Mouse (Mus musculus): ENCODE measurements around the gene H1f0. TPM values are rescaled to one million over a fixed set of nuclear protein-coding genes. Genes with fewer than 3 reads are reported as not detected.
A peak's percentile ranks its signal among the peaks of the same experiment; 100 is the strongest.

Gene H1f0
- polyA plus RNA-seq, 1 experiment from 2014 or later = 513 TPM

DNA sequence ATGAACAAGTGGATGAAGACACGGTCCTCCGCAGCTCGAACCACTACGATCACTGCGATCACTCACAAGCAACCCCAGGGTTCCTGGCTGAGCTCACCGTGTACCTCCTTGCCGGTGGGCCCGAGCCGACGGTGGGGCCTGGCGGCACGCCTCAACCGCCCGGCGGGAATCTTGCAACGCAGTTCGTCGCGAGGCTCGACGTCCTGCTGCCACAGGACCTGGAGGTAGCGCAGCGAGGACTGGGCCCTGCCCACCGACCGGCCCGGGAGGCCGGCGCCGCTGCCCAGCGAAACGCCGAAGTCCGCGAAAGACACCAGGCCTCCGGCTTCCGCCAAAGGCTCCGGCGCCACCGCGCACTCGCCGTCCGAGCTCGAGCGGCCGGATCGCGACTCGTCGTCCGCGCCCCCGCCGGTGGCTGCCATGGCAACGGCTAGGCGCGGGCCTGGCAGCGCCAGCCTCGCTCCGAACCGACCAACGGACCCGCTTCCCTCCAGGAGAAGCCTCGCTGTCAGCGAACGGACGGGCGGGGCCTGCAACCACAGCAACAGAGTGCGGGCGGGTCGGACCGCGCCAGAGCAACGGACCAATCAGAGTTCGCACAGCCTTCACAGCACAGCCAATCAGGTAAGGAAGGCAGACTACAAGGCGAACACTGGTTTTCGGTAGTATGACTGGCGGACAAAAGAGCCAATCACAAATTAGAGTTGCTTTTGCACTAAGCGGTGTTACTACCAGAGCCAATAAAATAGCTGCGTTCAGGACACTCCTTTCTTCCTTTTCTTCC, 34.3 kb downstream of the H1f0 start, which contains the start of gene Ankrd54:
Ankrd54 (minus strand) TSS at position 518 of the 784 bp plus-strand sequence.
- under 1% methylated on average over 80 of the region's 80 CpGs for whole genome bisulfite sequencing
- H3K4me2 ChIP-seq = peak within 1 kb of the TSS; percentile 67
- H3K27ac ChIP-seq = peak within 1 kb of the TSS; percentile 81
- peak within 1 kb of the TSS; percentile 81 for H3K4me3 ChIP-seq (replicated peaks)
- ATAC-seq (replicated peaks; ENCODE audit: low FRiP score) = peak; percentile 99
- H3K9ac ChIP-seq = peak within 1 kb of the TSS; percentile 86
- peaks cover 36% of the 10 kb centered on the region for H3K36me3 ChIP-seq
- no peaks in the 10 kb centered on the region for H3K27me3 ChIP-seq
- H3K9me3 ChIP-seq (replicated peaks) = no peaks in the 10 kb centered on the region
- peaks cover 39% of the 10 kb centered on the region for H3K4me1 ChIP-seq

DNA sequence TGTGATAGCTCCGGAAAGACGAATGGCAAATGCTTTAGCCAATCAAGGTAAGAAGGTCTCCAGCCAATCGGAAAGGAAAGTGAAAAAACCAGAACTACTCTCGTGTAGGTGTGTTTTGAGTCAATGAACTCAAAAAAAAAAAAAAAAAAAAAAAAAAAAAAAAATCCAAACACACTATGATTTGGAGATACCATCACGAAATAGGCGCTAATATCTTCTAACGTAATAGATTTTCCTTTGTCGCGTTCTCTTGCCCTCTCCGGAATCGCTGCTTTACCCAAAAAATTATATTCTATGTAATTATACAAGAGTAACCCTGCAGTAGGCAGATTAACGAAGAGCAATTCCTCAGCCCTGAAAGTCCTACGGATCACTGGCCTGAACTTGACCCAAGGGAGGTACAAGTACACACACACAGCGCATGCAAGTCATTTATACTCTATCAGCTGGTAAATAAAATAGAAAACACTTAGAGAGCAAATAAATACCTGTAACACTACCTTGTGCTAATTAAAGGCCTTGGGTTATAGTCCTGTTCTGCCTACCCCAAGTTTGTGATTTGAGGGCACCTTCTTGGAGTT, 35.0 kb downstream of the H1f0 start:
- no peak for ATAC-seq (replicated peaks; ENCODE audit: low FRiP score)
- H3K9me3 ChIP-seq (replicated peaks) = no peaks in the 10 kb centered on the region
- H3K9ac ChIP-seq = 0 out of 2 replicates have a peak overlapping the region, but pooled peaks have one; percentile 3
- H3K4me3 ChIP-seq (replicated peaks) = peak overlapping the region; percentile 81
- peaks cover 39% of the 10 kb centered on the region for H3K4me1 ChIP-seq
- no peaks in the 10 kb centered on the region for H3K27me3 ChIP-seq
- H3K4me2 ChIP-seq = peak overlapping the region; percentile 59
- 7% methylated on average over 14 of the region's 14 CpGs for WGBS
- H3K27ac ChIP-seq = peak overlapping the region; percentile 49
- peaks cover 29% of the 10 kb centered on the region for H3K36me3 ChIP-seq

DNA sequence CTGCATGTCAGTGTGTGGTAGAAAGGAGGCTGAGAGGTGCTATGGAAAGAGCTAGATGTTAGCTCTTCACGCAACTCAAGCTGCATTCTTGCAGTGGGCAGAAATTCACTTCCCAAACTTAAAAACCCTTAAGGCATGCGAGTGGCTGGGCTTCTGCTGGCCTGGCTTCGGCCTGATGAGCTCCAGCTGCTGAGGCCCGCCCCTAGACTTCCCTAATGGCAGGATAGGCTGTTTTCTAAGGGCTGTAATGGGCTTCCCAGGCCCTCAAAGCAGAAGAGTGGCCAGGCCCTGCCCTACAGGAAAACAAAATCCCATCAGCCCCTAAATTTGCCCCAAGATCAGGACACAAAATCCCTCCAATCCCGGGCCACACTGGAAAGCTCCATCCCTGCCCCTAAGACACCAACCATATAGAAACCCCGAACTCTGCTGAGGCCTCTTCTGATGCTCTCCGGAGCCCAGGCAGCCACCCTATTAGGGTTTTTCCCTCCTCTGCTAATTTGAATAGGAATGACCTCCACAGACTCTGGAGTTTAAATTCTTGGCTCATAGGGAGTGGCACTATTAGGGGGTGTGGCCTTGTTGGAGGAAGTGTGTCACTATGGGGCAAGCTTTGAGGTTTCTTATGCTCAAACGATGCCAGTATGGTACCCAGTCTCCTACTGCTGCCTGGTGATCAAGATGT, 37.0 kb downstream of the H1f0 start:
- no peak for ATAC-seq (replicated peaks; ENCODE audit: low FRiP score)
- H3K27ac ChIP-seq = peak overlapping the region; percentile 79
- no peak overlapping the region for H3K9ac ChIP-seq
- H3K36me3 ChIP-seq = peaks cover 9% of the 10 kb centered on the region
- H3K4me3 ChIP-seq (replicated peaks) = no peak overlapping the region
- H3K9me3 ChIP-seq (replicated peaks) = no peaks in the 10 kb centered on the region
- H3K27me3 ChIP-seq = no peaks in the 10 kb centered on the region
- H3K4me1 ChIP-seq = peaks cover 39% of the 10 kb centered on the region
- 38% methylated on average over 8 of the region's 8 CpGs for WGBS
- H3K4me2 ChIP-seq = no peak overlapping the region

DNA sequence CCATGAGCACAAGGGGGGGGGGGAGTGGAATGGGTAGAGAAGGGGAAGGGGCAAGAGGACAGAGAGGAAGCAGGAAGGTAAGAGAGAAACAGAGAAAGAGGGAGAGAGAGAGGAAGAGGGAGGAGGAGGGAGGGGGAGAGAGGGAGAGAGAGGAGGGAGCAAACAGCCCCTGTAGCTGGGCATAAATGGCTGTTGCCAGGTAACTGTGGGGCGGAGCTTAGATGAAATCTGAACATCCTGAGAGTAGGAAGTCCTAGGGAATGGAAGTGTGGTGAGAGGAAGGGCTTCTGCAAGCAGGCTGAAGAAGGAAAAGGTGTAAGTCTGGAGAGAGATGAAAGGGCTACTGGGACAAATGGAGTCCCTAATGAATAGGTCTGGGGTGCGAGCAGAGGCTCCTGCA, 38.0 kb downstream of the H1f0 start:
- no peak overlapping the region for H3K4me3 ChIP-seq (replicated peaks)
- H3K9me3 ChIP-seq (replicated peaks) = no peaks in the 10 kb centered on the region
- H3K4me2 ChIP-seq = no peak overlapping the region
- 36% methylated on average over 2 of the region's 2 CpGs for WGBS
- H3K4me1 ChIP-seq = peaks cover 33% of the 10 kb centered on the region
- no peaks in the 10 kb centered on the region for H3K27me3 ChIP-seq
- H3K27ac ChIP-seq = no peak overlapping the region
- H3K36me3 ChIP-seq = no peaks in the 10 kb centered on the region
- ATAC-seq (replicated peaks; ENCODE audit: low FRiP score) = no peak
- no peak overlapping the region for H3K9ac ChIP-seq

DNA sequence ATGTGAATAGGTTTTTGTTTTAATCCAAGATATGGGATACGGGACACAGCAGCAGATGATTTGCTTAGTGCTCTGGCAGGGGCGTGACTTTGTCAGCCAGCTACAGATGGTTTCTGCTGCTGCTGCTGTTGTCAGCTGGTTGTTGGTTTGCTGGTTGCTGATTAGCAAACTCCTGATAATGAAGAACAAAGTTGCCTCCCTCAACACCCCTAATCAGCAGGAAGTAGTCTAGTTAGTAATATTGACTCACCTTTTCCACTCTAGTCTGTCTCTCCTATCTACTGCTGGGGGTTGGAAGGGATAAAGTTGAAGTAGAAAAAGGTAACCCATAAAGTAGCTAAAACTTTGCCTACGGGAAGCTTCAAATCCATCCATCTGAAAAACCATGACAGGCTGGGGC, 39.4 kb downstream of the H1f0 start:
- Histone ChIP-seq H3K27me3 (no peaks in the 10 kb centered on the region), H3K9me3 (replicated peaks) (no peaks in the 10 kb centered on the region), H3K27ac (no peak overlapping the region), H3K4me1 (peaks cover 24% of the 10 kb centered on the region), H3K36me3 (no peaks in the 10 kb centered on the region), H3K4me3 (replicated peaks) (no peak overlapping the region), H3K9ac (no peak overlapping the region), H3K4me2 (no peak overlapping the region)
- ATAC-seq (replicated peaks; ENCODE audit: low FRiP score) = no peak
- 76% methylated on average over 3 of the region's 3 CpGs for WGBS

DNA sequence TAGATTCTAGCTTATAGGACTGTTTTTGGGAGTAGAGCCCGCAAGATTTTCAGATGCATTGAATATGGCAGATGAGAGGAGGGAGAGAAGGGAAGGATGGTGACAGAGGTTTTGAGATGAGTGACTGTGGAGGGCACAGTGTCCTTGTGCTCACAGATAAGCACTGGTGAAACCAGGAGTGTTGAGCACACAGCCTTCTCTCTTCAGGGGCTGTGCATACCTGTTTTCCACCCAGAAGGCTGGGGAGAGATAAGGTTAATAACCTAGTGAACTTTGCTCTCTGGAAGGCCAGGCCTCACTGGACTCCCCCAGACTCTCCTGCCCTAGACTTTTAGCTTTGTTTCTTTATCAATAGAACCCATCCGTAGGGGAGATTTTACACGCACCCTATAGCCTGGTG, 40.2 kb downstream of the H1f0 start:
- WGBS = 72% methylated on average over 3 of the region's 3 CpGs
- H3K4me1 ChIP-seq = peaks cover 22% of the 10 kb centered on the region
- ATAC-seq (replicated peaks; ENCODE audit: low FRiP score) = no peak
- no peaks in the 10 kb centered on the region for H3K27me3 ChIP-seq
- H3K9ac ChIP-seq = no peak overlapping the region
- no peaks in the 10 kb centered on the region for H3K9me3 ChIP-seq (replicated peaks)
- H3K27ac ChIP-seq = no peak overlapping the region
- H3K4me3 ChIP-seq (replicated peaks) = no peak overlapping the region
- H3K36me3 ChIP-seq = no peaks in the 10 kb centered on the region
- H3K4me2 ChIP-seq = no peak overlapping the region

DNA sequence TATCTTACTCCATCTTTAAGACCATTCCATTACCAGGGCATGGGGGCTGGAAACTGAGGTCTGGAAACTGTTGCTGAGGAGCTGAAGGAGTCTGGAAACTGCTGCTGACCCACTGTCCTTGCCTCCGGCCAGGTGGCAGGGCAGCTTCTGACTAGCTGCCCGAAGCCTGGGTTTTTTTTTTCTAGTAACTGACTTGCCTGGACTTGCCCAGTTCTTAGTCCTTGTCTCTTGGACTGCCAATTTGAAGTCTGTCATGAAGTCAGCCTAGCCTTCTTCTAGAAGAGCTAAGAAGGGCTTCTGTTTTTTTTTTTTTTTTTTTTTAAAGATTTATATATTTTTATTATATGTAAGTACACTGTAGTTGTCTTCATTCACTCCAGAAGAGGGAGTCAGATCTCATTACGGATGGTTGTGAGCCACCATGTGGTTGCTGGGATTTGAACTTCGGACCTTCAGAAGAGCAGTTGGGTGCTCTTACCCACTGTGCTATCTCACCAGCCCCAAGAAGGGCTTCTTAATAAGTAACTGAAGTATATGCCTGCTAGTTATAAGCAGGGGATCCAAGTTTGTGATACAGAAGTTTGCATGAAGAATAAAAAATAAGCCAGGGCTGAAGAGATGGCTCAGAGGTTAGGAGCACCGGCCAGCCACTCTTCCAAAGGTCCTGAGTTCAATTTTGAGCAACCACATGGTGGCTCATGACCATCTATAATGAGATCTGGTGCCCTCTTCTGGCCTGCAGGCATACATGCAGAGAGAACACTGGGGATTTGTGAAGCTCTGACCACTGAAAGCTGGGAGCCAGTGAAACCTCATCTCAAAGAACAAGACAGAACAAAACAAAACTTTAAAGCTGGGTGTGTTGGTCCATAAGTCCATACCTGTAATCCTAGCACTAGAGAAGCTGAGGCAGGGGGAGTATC, 43.1 kb downstream of the H1f0 start:
- 64% methylated on average over 5 of the region's 5 CpGs for WGBS
- ATAC-seq (replicated peaks; ENCODE audit: low FRiP score) = no peak
- no peaks in the 10 kb centered on the region for H3K9me3 ChIP-seq (replicated peaks)

DNA sequence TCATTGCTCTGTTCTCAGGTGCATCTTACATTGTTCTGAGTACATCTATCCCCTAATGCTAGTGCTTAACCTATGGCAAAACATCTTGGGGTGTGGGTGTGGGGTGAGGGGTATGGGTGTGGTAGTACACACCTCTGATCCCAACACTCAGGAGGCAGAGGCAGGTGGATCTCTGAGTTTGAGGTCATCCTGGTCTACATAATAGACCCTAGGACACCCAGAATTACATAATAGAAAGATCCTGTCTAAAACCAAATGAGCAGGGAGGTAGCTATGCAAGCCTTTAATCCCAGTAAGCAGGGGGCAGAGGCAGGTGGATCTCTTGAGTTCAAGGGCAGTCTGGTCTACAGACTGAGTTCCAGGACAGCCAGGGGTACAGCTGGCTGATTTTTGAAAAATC, 45.5 kb downstream of the H1f0 start:
- peaks cover 20% of the 10 kb centered on the region for H3K4me1 ChIP-seq
- no peak overlapping the region for H3K9ac ChIP-seq
- no peak overlapping the region for H3K4me3 ChIP-seq (replicated peaks)
- no peak for ATAC-seq (replicated peaks; ENCODE audit: low FRiP score)
- H3K27ac ChIP-seq = no peak overlapping the region
- no peak overlapping the region for H3K4me2 ChIP-seq
- no peaks in the 10 kb centered on the region for H3K27me3 ChIP-seq
- peaks cover 27% of the 10 kb centered on the region for H3K36me3 ChIP-seq
- no peaks in the 10 kb centered on the region for H3K9me3 ChIP-seq (replicated peaks)

More for the DNA sequence above, 43.1 kb downstream of the H1f0 start:
- Histone ChIP-seq H3K27me3 (no peaks in the 10 kb centered on the region), H3K4me1 (peaks cover 18% of the 10 kb centered on the region), H3K36me3 (peaks cover 3% of the 10 kb centered on the region), H3K4me2 (no peak overlapping the region), H3K4me3 (replicated peaks) (no peak overlapping the region), H3K9ac (no peak overlapping the region), H3K27ac (no peak overlapping the region)

DNA sequence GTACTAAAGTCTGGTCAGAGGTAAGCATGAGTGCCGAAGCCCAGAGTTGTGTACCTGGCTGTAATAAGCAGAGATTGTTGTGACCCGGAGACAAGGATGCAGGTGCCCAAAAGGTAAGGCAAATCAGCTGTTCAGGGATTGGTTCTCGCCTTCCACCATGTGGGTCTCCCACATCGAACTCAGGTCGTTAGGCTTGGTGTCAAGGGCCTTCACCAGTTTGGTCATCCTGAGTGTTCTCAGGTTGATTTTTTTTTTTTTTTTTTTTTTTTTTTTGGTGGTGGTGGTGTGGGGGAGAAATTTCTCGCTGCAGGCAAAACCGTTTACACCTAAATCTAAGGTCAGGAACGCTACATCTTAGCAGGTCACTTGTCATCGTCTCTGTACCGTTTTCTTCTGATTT, 46.2 kb downstream of the H1f0 start:
- Histone ChIP-seq H3K36me3 (peaks cover 34% of the 10 kb centered on the region), H3K4me3 (replicated peaks) (peak overlapping the region; percentile 92), H3K4me2 (peak overlapping the region; percentile 76), H3K27ac (peak overlapping the region; percentile 93), H3K9me3 (replicated peaks) (no peaks in the 10 kb centered on the region), H3K9ac (peak overlapping the region; percentile 88), H3K4me1 (peaks cover 20% of the 10 kb centered on the region), H3K27me3 (no peaks in the 10 kb centered on the region)
- no peak for ATAC-seq (replicated peaks; ENCODE audit: low FRiP score)
- 28% methylated on average over 10 of the region's 10 CpGs for WGBS

DNA sequence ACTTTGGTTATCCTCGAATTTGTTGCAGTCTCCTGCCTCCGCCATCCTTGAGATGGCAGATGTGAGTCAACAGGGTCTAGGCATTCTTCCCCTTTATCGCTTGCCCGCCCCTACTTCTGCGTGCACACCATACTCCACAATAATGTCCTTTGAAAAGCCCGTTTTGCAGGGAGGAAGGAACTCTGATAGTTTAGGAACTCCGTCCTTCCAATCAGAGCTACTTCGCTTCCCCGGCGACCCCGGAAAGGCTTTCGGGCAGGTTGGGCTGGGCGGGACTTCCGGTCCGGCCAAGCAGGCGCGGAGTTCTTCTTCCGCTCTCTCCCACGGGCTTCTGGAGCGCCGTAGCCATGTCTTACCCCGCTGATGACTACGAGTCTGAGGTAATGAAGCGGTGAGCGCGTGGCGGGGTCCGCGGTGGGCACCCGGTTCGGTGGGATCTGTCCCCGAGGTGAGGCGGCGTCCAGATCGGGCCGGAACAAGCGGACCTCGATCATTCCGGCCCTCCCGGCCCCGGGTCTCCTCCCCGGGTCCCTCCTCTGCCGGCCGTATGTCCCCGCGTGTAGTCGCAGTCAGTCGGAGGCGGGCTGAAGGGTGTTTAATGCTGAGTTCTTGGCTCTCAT, 46.8 kb downstream of the H1f0 start, which contains the start of gene Eif3l:
Eif3l (plus strand) TSS at position 267 of the 620 bp plus-strand sequence.
- Histone ChIP-seq H3K9ac (peak within 1 kb of the TSS; percentile 88), H3K9me3 (replicated peaks) (no peaks in the 10 kb centered on the region), H3K27me3 (no peaks in the 10 kb centered on the region), H3K36me3 (peaks cover 39% of the 10 kb centered on the region), H3K4me1 (peaks cover 20% of the 10 kb centered on the region), H3K4me2 (peak within 1 kb of the TSS; percentile 76), H3K4me3 (replicated peaks) (peak within 1 kb of the TSS; percentile 92), H3K27ac (peak within 1 kb of the TSS; percentile 93)
- under 1% methylated on average over 49 of the region's 49 CpGs for WGBS
- ATAC-seq (replicated peaks; ENCODE audit: low FRiP score) = peak; percentile 84
